Mouse (Mus musculus) stomach, postnatal 0 days (tissue): Measurements from ENCODE around the gene Slc6a9. TPM values are rescaled to one million over a fixed set of nuclear protein-coding genes. Genes with fewer than 3 reads are reported as not detected.

Experiments
- ATAC-seq: fragments of 200-750 bp; cut with Nextera tagmentation; 2 replicates; pipeline ENCODE4 v1.8.0; 2017; ENCODE audit not compliant: low FRiP score, low TSS enrichment
- DNase-seq: peaks from one replicate; pipeline ENCODE4 v3.0.0-alpha.2; 2016; ENCODE audit warnings: low spot score
- H3K27ac ChIP-seq: fragments of 300-500 bp; sonication (generic); replicated peaks from 2 replicates; pipeline ENCODE4 v1.5.1; 2014; ENCODE audit warnings: mild to moderate bottlenecking, control low read depth
- H3K27me3 ChIP-seq: fragments of 300-500 bp; sonication (generic); 2 replicates; pipeline ENCODE4 v1.6.1; 2014; ENCODE audit warnings: low read length; ENCODE audit not compliant: control insufficient read depth, insufficient read depth
- H3K36me3 ChIP-seq: fragments of 300-500 bp; sonication (generic); 2 replicates; pipeline ENCODE4 v1.6.1; 2014; ENCODE audit warnings: low read length, mixed read lengths; ENCODE audit not compliant: control insufficient read depth, insufficient read depth
- H3K4me1 ChIP-seq: fragments of 300-500 bp; sonication (generic); replicated peaks from 2 replicates; pipeline ENCODE4 v1.6.1; 2014; ENCODE audit warnings: antibody characterized with exemption; ENCODE audit not compliant: control insufficient read depth, insufficient read depth
- H3K4me2 ChIP-seq: fragments of 300-500 bp; sonication (generic); replicated peaks from 2 replicates; pipeline ENCODE4 v1.6.1; 2014; ENCODE audit warnings: low read depth, mild to moderate bottlenecking, control low read depth, moderate library complexity
- H3K4me3 ChIP-seq: fragments of 300-500 bp; sonication (generic); 2 replicates; pipeline ENCODE4 v1.5.1; 2014; ENCODE audit warnings: low read depth, low read length, control low read depth
- H3K9ac ChIP-seq: fragments of 300-500 bp; sonication (generic); 2 replicates; pipeline ENCODE4 v1.6.1; 2014; ENCODE audit warnings: mild to moderate bottlenecking, low read length, control low read depth, mixed read lengths
- H3K9me3 ChIP-seq: fragments of 300-500 bp; sonication (generic); 2 replicates; pipeline ENCODE4 v1.6.1; 2016; ENCODE audit warnings: low read length; ENCODE audit not compliant: control insufficient read depth
- CTCF ChIP-seq: IDR thresholded peaks from 2 replicates; pipeline ENCODE4 v1.5.1; 2016; ENCODE audit warnings: antibody characterized with exemption, low read depth, mild to moderate bottlenecking, moderate library complexity
- EP300 ChIP-seq: optimal IDR thresholded peaks from 2 replicates; pipeline ENCODE3; 2016; ENCODE audit warnings: antibody characterized with exemption
- WGBS: fragments of 180-500 bp; shearing (Covaris S2); extraction: QIAGEN DNeasy Blood & Tissue Kit; methylation state at CpG from one replicate; pipeline ENCODE4 v1.1.7; 2014; 5-methylcytosine and 5-hydroxymethylcytosine counted together
- polyA plus RNA-seq: library from polyadenylated mRNA; unstranded; fragments of >200 nt; fragmentation: Nextera tagmentation; extraction: Ambion mirVana; gene quantifications from 2 replicates; pipeline ENCODE4 v1.2.1, GENCODE M21; 2015

Slc6a9 gene
- polyA plus RNA-seq, 1 experiment from 2014 or later, result 20.6 TPM

DNA sequence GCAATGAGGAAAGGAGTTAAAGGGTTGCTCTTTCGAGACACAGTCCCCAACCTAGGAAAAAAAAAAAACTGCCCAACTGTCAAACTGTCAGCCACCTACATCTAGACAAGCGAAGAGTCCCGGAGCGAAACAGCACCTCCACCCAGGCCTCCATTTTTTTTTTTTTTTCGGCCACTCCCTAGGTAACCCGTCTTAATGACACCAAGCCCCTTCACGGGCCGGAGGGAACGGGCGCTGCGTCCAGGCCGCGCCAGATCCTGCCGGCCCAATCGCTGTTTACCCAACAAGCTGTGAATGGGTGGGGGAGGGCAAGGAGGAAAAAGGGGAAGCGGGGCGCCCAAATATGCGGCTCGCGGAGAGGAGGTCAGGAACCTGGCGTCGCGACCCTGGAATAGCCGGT is 52.3 kb downstream of the Slc6a9 start:
- no peaks in the 10 kb centered on the region for H3K27me3 ChIP-seq
- peak overlapping the region; percentile 77 for H3K27ac ChIP-seq
- no peak for TF ChIP-seq EP300
- no peak for TF ChIP-seq CTCF
- peak overlapping the region; percentile 89 for H3K9ac ChIP-seq
- H3K4me1 ChIP-seq, result peaks cover 11% of the 10 kb centered on the region; the same call in 1 of the 2 replicates
- peak; percentile 32 for DNase-seq
- H3K9me3 ChIP-seq, result no peaks in the 10 kb centered on the region
- H3K36me3 ChIP-seq, result 0 out of 2 replicates have a peak, but pooled peaks cover 6% of the 10 kb centered on the region
- WGBS, result under 1% methylated on average over 23 of the region's 24 CpGs
- H3K4me3 ChIP-seq, result peak overlapping the region; percentile 95
- 0 out of 2 replicates have a peak, but pooled peaks have one; percentile 0 for ATAC-seq
- peak overlapping the region; percentile 99 for H3K4me2 ChIP-seq

DNA sequence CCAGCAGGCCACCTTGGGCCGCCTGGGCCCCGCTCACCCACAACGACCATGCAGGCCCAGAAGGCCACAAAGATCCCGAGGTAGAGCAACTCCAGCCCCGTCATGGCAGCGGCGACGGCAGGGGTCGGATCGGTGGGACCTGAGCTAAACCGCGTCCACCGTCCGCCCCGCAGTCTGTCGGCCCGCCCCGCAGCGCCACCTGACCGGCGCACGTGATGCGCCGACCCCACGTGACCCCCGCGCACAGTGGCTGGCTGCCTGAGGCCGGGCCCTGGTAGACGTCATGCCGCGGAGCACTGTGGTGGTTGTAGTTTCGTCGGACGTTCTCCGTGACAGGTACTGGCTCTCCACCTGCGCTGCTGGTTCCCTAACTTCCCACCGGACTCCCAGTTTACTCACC is 52.8 kb downstream of the Slc6a9 start, which contains the start of gene Atp6v0b:
TSS of gene Atp6v0b (minus strand) at position 201 of the 400 bp plus-strand sequence.
- TF ChIP-seq CTCF, result no peak
- no peak for TF ChIP-seq EP300
- Histone ChIP-seq H3K36me3 (0 out of 2 replicates have a peak, but pooled peaks cover 6% of the 10 kb centered on the region), H3K27me3 (no peaks in the 10 kb centered on the region), H3K9me3 (no peaks in the 10 kb centered on the region), H3K4me1 (peaks cover 11% of the 10 kb centered on the region; the same call in 1 of the 2 replicates), H3K4me3 (peak within 1 kb of the TSS; percentile 95), H3K27ac (peak within 1 kb of the TSS; percentile 77), H3K9ac (peak within 1 kb of the TSS; percentile 89), H3K4me2 (peak within 1 kb of the TSS; percentile 99)
- WGBS, result under 1% methylated on average over 30 of the region's 37 CpGs
- ATAC-seq (peak; percentile 92), DNase-seq (peak; percentile 96)

DNA sequence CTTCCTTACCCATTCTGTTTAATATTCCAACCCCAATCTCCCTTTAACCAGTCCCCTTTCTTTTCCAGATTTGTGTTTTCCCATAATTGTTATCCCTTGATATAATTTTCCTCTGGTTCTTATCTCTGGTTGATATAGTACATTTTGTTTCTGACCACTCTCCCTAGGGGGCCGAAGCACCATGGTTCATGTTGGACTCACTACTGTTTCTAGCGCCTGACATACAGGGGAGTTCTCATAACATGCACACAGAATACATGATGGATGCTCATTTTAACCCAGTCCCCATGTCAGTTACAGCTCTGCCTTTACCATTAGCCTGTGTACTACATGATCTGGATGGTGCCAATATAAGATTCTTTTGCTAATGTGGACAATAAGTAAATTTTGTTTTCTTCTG is 53.6 kb downstream of the Slc6a9 start:
- Histone ChIP-seq H3K27ac (no peak overlapping the region), H3K27me3 (no peaks in the 10 kb centered on the region), H3K4me3 (no peak overlapping the region), H3K9ac (no peak overlapping the region; the same call in 1 of the 2 replicates), H3K4me1 (peaks cover 11% of the 10 kb centered on the region; the same call in 1 of the 2 replicates), H3K4me2 (no peak overlapping the region), H3K36me3 (0 out of 2 replicates have a peak, but pooled peaks cover 6% of the 10 kb centered on the region), H3K9me3 (no peaks in the 10 kb centered on the region)
- WGBS, result 68% methylated on average over 2 of the region's 2 CpGs
- ATAC-seq (no peak), DNase-seq (no peak)
- TF ChIP-seq EP300, result no peak
- TF ChIP-seq CTCF, result no peak

DNA sequence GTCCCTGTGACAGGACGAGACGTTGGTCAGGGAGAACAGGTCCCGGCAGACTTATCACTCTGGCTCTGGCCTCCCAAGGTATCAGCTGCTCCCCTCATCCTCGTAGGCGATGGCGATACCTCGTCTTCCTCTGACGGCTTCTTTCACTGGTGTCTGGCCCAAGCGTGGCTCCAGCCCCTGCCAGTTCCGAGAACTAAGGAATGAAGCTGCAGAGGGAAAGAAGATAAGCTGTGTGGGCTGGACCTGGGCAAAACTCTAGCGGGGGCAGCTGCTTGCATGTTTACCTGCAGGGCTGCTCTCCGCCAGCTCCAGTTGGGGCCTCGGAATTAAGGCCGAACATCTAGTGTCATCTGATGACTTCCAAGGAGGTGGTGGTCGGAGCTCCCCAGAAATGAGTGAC is 55.2 kb downstream of the Slc6a9 start:
- H3K36me3 ChIP-seq, result 0 out of 2 replicates have a peak, but pooled peaks cover 6% of the 10 kb centered on the region
- 92% methylated on average over 15 of the region's 15 CpGs for WGBS
- no peak for TF ChIP-seq CTCF
- TF ChIP-seq EP300, result no peak
- ATAC-seq (no peak), DNase-seq (no peak)
- H3K27ac ChIP-seq, result no peak overlapping the region
- no peaks in the 10 kb centered on the region for H3K27me3 ChIP-seq
- H3K4me2 ChIP-seq, result no peak overlapping the region
- peaks cover 2% of the 10 kb centered on the region; the same call in 1 of the 2 replicates for H3K4me1 ChIP-seq
- no peak overlapping the region for H3K9ac ChIP-seq
- no peak overlapping the region for H3K4me3 ChIP-seq
- no peaks in the 10 kb centered on the region for H3K9me3 ChIP-seq

DNA sequence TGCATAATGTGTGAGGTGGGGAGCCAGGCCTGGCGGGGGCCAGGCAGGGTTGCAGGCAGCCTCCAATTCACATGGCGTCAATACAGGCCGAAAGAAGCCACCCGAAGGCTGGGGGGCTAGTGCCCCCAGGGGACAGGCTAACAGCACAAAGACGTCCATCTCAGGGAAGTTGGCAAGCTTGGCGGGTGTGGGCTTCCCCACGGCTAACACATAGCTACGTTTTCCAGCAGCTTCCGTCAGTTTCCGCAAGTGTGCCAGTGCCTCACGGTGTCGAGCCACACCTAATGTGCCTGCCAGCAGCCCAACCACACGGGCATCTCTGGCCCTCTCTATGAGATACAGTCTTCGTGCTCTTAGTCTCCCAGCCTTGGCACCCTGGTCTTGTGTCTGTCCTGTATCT is 55.7 kb downstream of the Slc6a9 start:
- 92% methylated on average over 14 of the region's 14 CpGs for WGBS
- no peak overlapping the region for H3K4me3 ChIP-seq

DNA sequence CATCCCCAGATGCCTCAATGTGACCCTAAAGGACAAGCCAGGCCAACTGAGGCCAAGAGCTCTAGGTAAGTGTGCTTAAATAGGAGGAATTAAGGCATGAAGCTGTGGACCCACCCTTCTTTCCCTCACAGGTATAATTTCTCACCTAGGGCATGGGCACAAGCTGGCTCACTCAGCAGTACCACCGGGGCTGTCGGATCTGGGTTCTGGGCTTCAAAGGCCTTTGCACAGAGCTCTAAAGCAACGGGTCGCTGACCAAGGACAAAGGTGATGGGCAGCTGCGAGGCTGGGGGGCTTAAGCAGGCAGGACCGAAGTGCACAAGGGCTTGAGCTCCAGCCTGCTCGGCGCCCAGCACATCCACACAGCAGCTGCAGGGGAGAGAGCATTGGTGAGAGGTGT is 56.4 kb downstream of the Slc6a9 start:
- Histone ChIP-seq H3K27me3 (no peaks in the 10 kb centered on the region), H3K4me2 (peak overlapping the region; percentile 96; the same call in 1 of the 2 replicates), H3K4me1 (peaks cover 2% of the 10 kb centered on the region; the same call in 1 of the 2 replicates), H3K27ac (no peak overlapping the region), H3K4me3 (no peak overlapping the region), H3K36me3 (peaks cover 2% of the 10 kb centered on the region; the same call in 1 of the 2 replicates), H3K9me3 (no peaks in the 10 kb centered on the region), H3K9ac (no peak overlapping the region)
- TF ChIP-seq CTCF, result no peak
- TF ChIP-seq EP300, result no peak
- no peak for ATAC-seq
- WGBS, result 89% methylated on average over 8 of the region's 8 CpGs
- no peak for DNase-seq

More for the DNA sequence above, 55.7 kb downstream of the Slc6a9 start:
- ATAC-seq (no peak), DNase-seq (no peak)
- Histone ChIP-seq H3K36me3 (peaks cover 3% of the 10 kb centered on the region; the same call in 1 of the 2 replicates), H3K4me1 (peaks cover 2% of the 10 kb centered on the region; the same call in 1 of the 2 replicates), H3K27ac (no peak overlapping the region), H3K4me2 (no peak overlapping the region), H3K27me3 (no peaks in the 10 kb centered on the region), H3K9ac (no peak overlapping the region), H3K9me3 (no peaks in the 10 kb centered on the region)
- no peak for TF ChIP-seq EP300
- TF ChIP-seq CTCF, result no peak
